9 mouse cellular contexts compared by ENCODE assay signal in genomic region chr12:69474141-69474915, GRCm38 (mm10).
DNase-seq lines count a peak whose midpoint lies in the region; ATAC-seq and TF ChIP-seq lines count a peak whose summit lies in the region.
"Had no signal": no experiment of that assay in that cellular context is flagged by ENCODE, and none has a peak within 500 bp of the region (broad histone marks: within the 10 kb centered on the region; RNA-seq: fewer than 3 reads in every experiment).

No protein-coding gene starts in this region.

- WGBS in heart, embryonic 11.5 days (ENCODE audit: insufficient replicate concordance) = 50% methylated on average over 14 of the region's 14 CpGs
- WGBS in forebrain, embryonic 13.5 days = 24% methylated on average over 14 of the region's 14 CpGs
- WGBS in hindbrain, embryonic 15.5 days = 43% methylated on average over 14 of the region's 14 CpGs

- no peak overlapping the region for H3K9ac ChIP-seq in heart, embryonic 11.5 days (ENCODE audit: low read depth, low read length)
- no peak overlapping the region for H3K9ac ChIP-seq in forebrain, embryonic 13.5 days
- no peak overlapping the region for H3K9ac ChIP-seq in hindbrain, embryonic 15.5 days

- H3K27ac ChIP-seq in heart, embryonic 11.5 days (ENCODE audit: low read depth, low read length) = no peak overlapping the region
- H3K27ac ChIP-seq in forebrain, embryonic 13.5 days = no peak overlapping the region
- H3K27ac ChIP-seq in hindbrain, embryonic 15.5 days (replicated peaks) = peak overlapping the region; percentile 18; the same call in 1 of the 2 replicates
- no peak overlapping the region for H3K27ac ChIP-seq in layer of hippocampus, adult 2 months

- peak; percentile 97 for DNase-seq in heart, adult 11 months
- peak; percentile 80 for DNase-seq in 3T3-L1 (ENCODE audit: low read depth, low spot score)
- DNase-seq in cerebellum, adult 11 months = no peak
- DNase-seq in layer of hippocampus, adult 2 months (ENCODE audit: low spot score in 2 of 2) = no peak
- DNase-seq in layer of hippocampus, adult 9-11 months = no peak
- DNase-seq: right cerebral cortex, postnatal 14 days had no signal

- TF ChIP-seq CTCF in layer of hippocampus, adult 2 months (conservative IDR thresholded peaks at IDR 0.05) = no peak

- no peaks in the 10 kb centered on the region for H3K27me3 ChIP-seq in heart, embryonic 11.5 days (ENCODE audit: control insufficient read depth, insufficient read depth, low read length)
- no peaks in the 10 kb centered on the region for H3K27me3 ChIP-seq in forebrain, embryonic 13.5 days
- H3K27me3 ChIP-seq in hindbrain, embryonic 15.5 days = no peaks in the 10 kb centered on the region

- ATAC-seq in heart, embryonic 11.5 days (replicated peaks; ENCODE audit: insufficient number of reproducible peaks, low FRiP score, low TSS enrichment) = no peak
- ATAC-seq in forebrain, embryonic 13.5 days = peak; percentile 22; the same call in 1 of the 2 replicates
- no peak for ATAC-seq in hindbrain, embryonic 15.5 days (ENCODE audit: low FRiP score, low read depth)

- H3K4me1 ChIP-seq in heart, embryonic 11.5 days (ENCODE audit: control insufficient read depth, insufficient read depth, low read length) = peaks cover 4% of the 10 kb centered on the region; the same call in 1 of the 2 replicates
- peaks cover 26% of the 10 kb centered on the region for H3K4me1 ChIP-seq in forebrain, embryonic 13.5 days
- peaks cover 28% of the 10 kb centered on the region for H3K4me1 ChIP-seq in hindbrain, embryonic 15.5 days (replicated peaks)

- no peak overlapping the region for H3K4me3 ChIP-seq in heart, embryonic 11.5 days (ENCODE audit: low read depth, low read length)
- H3K4me3 ChIP-seq in forebrain, embryonic 13.5 days = no peak overlapping the region
- no peak overlapping the region for H3K4me3 ChIP-seq in hindbrain, embryonic 15.5 days
- no peak overlapping the region for H3K4me3 ChIP-seq in layer of hippocampus, adult 2 months

- no peaks in the 10 kb centered on the region for H3K36me3 ChIP-seq in heart, embryonic 11.5 days (ENCODE audit: control insufficient read depth, insufficient read depth, low read length)
- no peaks in the 10 kb centered on the region for H3K36me3 ChIP-seq in forebrain, embryonic 13.5 days (ENCODE audit: poor library complexity, severe bottlenecking)
- H3K36me3 ChIP-seq in hindbrain, embryonic 15.5 days = no peaks in the 10 kb centered on the region

- no peaks in the 10 kb centered on the region for H3K9me3 ChIP-seq in heart, embryonic 11.5 days (replicated peaks; ENCODE audit: control insufficient read depth, low read length)
- no peaks in the 10 kb centered on the region for H3K9me3 ChIP-seq in forebrain, embryonic 13.5 days (replicated peaks)
- no peaks in the 10 kb centered on the region for H3K9me3 ChIP-seq in hindbrain, embryonic 15.5 days

- no peak overlapping the region for H3K4me2 ChIP-seq in heart, embryonic 11.5 days
- H3K4me2 ChIP-seq in forebrain, embryonic 13.5 days = no peak overlapping the region
- no peak overlapping the region for H3K4me2 ChIP-seq in hindbrain, embryonic 15.5 days

Comparison
In these comparisons a context has a peak if more than half of its experiments do, and no peak if none do; other contexts are left out.
1. DNase-seq: peak in heart, adult 11 months (single experiment) and 3T3-L1 (single experiment); none in cerebellum, adult 11 months (single experiment), layer of hippocampus, adult 2 months (0 of 2) and layer of hippocampus, adult 9-11 months (single experiment).